Mouse (Mus musculus) urinary bladder, postnatal 4 days (tissue): ENCODE data around the gene Shcbp1.
A peak's percentile ranks its signal among the peaks of the same experiment; 100 is the strongest.
"Not testable (repeated sequence)": the region's sequence is repeated elsewhere in the genome, so short reads cannot be mapped to it uniquely, and the experiment has no call there.

Source experiments
- DNase-seq, 2 experiments: peaks; one replicate each; pipeline ENCODE4 v3.0.0; 2021 to 2022; ENCODE audit warnings: low spot score in 2 of 2

Gene Shcbp1

GRCm38 (mm10) chr8:4779254-4780055 lies at the start of gene Shcbp1:
Gene Shcbp1 (minus strand): TSS chr8:4779567.
- DNase-seq: peak; percentile 77 to 83

- no peak for DNase-seq
Measured at GRCm38 (mm10) chr8:4808831-4809230, 29.5 kb upstream of the Shcbp1 start.

GRCm38 (mm10) chr8:4800524-4801122 lies 21.3 kb upstream of the Shcbp1 start:
- DNase-seq: no peak

- no peak for DNase-seq
Measured at GRCm38 (mm10) chr8:4778266-4778665, 1.1 kb downstream of the Shcbp1 start.

GRCm38 (mm10) chr8:4764751-4765150 lies 14.6 kb downstream of the Shcbp1 start:
- DNase-seq: no peak

- no peak for DNase-seq
Measured at GRCm38 (mm10) chr8:4753048-4753447, 26.3 kb downstream of the Shcbp1 start.

GRCm38 (mm10) chr8:4730942-4731341 lies 48.4 kb downstream of the Shcbp1 start:
- no peak for DNase-seq

GRCm38 (mm10) chr8:4715546-4715945 lies 63.8 kb downstream of the Shcbp1 start:
- DNase-seq: no peak

- DNase-seq: not testable (repeated sequence)
Measured at GRCm38 (mm10) chr8:4708346-4708745, 71.0 kb downstream of the Shcbp1 start.

GRCm38 (mm10) chr8:4707916-4708315 lies 71.5 kb downstream of the Shcbp1 start:
- not testable (repeated sequence) for DNase-seq

GRCm38 (mm10) chr8:4691634-4692033 lies 87.7 kb downstream of the Shcbp1 start:
- DNase-seq: no peak
